Mouse (Mus musculus): ENCODE results near the gene Myh14. TPM values are rescaled to one million over a fixed set of nuclear protein-coding genes. Genes with fewer than 3 reads are reported as not detected.
A peak's percentile ranks its signal among the peaks of the same experiment; 100 is the strongest.

Gene Myh14
- polyA plus RNA-seq, 1 experiment from 2014 or later: 1.8 TPM

- Histone ChIP-seq H3K9me3 (ENCODE audit: control insufficient read depth, low read length) (no peaks in the 10 kb centered on the region; the same call in 1 of the 2 replicates), H3K27ac (ENCODE audit: low read depth, low read length) (no peak overlapping the region), H3K4me3 (ENCODE audit: low read length) (no peak overlapping the region), H3K9ac (ENCODE audit: low read depth, low read length) (no peak overlapping the region), H3K4me2 (replicated peaks; ENCODE audit: low read depth, low read length) (no peak overlapping the region), H3K4me1 (ENCODE audit: control insufficient read depth, insufficient read depth, low read length) (no peaks in the 10 kb centered on the region), H3K36me3 (ENCODE audit: control insufficient read depth, insufficient read depth, low read length) (no peaks in the 10 kb centered on the region), H3K27me3 (ENCODE audit: control insufficient read depth, insufficient read depth, low read length) (no peaks in the 10 kb centered on the region)
- WGBS: 46% methylated on average over 18 of the region's 18 CpGs
- ATAC-seq (ENCODE audit: low FRiP score, low TSS enrichment): no peak
Observed at GRCm38 (mm10) chr7:44623714-44624542, 46.7 kb downstream of the Myh14 start.

- no peaks in the 10 kb centered on the region for H3K4me1 ChIP-seq (ENCODE audit: control insufficient read depth, insufficient read depth, low read length)
- no peak overlapping the region for H3K4me3 ChIP-seq (ENCODE audit: low read length)
- ATAC-seq (ENCODE audit: low FRiP score, low TSS enrichment): no peak
- H3K9ac ChIP-seq (ENCODE audit: low read depth, low read length): no peak overlapping the region
- H3K4me2 ChIP-seq (replicated peaks; ENCODE audit: low read depth, low read length): no peak overlapping the region
- H3K9me3 ChIP-seq (ENCODE audit: control insufficient read depth, low read length): no peaks in the 10 kb centered on the region; the same call in 1 of the 2 replicates
- no peak overlapping the region for H3K27ac ChIP-seq (ENCODE audit: low read depth, low read length)
- H3K36me3 ChIP-seq (ENCODE audit: control insufficient read depth, insufficient read depth, low read length): no peaks in the 10 kb centered on the region
- peaks cover 21% of the 10 kb centered on the region for H3K27me3 ChIP-seq (ENCODE audit: control insufficient read depth, insufficient read depth, low read length)
- 73% methylated on average over 3 of the region's 3 CpGs for WGBS
Observed at GRCm38 (mm10) chr7:44617059-44617458, 53.6 kb downstream of the Myh14 start.

DNA sequence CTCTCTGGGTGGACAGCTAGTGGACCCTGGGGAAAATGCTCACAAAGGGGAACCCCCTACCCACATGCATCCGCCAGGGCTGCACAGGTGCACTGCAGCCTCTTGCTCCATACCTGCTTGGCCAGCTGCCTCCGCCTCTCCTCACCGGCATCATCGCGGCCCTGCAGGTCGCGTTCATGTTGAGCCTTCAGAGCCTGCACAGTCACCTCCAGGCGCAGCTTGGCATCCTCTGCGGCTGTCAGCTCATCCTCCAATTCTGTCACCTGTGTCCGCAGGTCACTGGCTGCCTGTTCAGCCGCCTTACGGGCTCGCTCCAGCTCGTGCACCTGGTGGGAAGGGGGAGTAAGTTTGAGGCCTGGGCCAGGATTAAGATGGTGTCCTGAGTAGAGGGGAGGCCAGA is 54.7 kb downstream of the Myh14 start:
- Histone ChIP-seq H3K9me3 (ENCODE audit: control insufficient read depth, low read length) (no peaks in the 10 kb centered on the region; the same call in 1 of the 2 replicates), H3K27ac (ENCODE audit: low read depth, low read length) (no peak overlapping the region), H3K4me2 (replicated peaks; ENCODE audit: low read depth, low read length) (no peak overlapping the region), H3K27me3 (ENCODE audit: control insufficient read depth, insufficient read depth, low read length) (peaks cover 21% of the 10 kb centered on the region), H3K9ac (ENCODE audit: low read depth, low read length) (no peak overlapping the region), H3K36me3 (ENCODE audit: control insufficient read depth, insufficient read depth, low read length) (no peaks in the 10 kb centered on the region), H3K4me3 (ENCODE audit: low read length) (no peak overlapping the region), H3K4me1 (ENCODE audit: control insufficient read depth, insufficient read depth, low read length) (no peaks in the 10 kb centered on the region)
- no peak for ATAC-seq (ENCODE audit: low FRiP score, low TSS enrichment)
- 73% methylated on average over 14 of the region's 14 CpGs for WGBS

DNA sequence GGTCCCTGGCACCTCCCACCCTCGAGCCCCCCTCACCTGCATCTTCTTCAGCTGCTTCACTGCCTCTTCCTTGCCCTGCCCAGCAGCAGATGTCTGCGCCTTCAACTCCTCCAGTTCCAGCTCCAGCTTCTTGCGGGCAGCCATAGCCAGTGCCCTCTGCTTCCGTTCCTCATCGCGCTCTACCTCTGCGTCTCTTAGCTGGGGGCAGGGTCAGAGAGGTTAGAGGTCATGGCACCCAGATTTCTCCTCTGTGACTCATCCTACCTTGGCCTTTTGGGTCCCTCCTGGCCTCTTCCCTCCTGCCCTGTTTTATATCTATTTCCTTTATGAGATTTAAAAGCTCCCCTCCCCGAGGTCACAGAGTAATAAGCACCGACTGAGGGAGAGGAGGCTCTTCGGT is 55.3 kb downstream of the Myh14 start:
- Histone ChIP-seq H3K9ac (ENCODE audit: low read depth, low read length) (no peak overlapping the region), H3K9me3 (ENCODE audit: control insufficient read depth, low read length) (no peaks in the 10 kb centered on the region; the same call in 1 of the 2 replicates), H3K4me1 (ENCODE audit: control insufficient read depth, insufficient read depth, low read length) (no peaks in the 10 kb centered on the region), H3K4me2 (replicated peaks; ENCODE audit: low read depth, low read length) (no peak overlapping the region), H3K27me3 (ENCODE audit: control insufficient read depth, insufficient read depth, low read length) (peaks cover 21% of the 10 kb centered on the region), H3K27ac (ENCODE audit: low read depth, low read length) (no peak overlapping the region), H3K4me3 (ENCODE audit: low read length) (no peak overlapping the region), H3K36me3 (ENCODE audit: control insufficient read depth, insufficient read depth, low read length) (no peaks in the 10 kb centered on the region)
- no peak for ATAC-seq (ENCODE audit: low FRiP score, low TSS enrichment)
- 6% methylated on average over 10 of the region's 10 CpGs for WGBS

- Histone ChIP-seq H3K27ac (ENCODE audit: low read depth, low read length) (no peak overlapping the region), H3K9ac (ENCODE audit: low read depth, low read length) (no peak overlapping the region), H3K4me2 (replicated peaks; ENCODE audit: low read depth, low read length) (peak overlapping the region; percentile 15; the same call in 1 of the 2 replicates), H3K36me3 (ENCODE audit: control insufficient read depth, insufficient read depth, low read length) (no peaks in the 10 kb centered on the region), H3K9me3 (ENCODE audit: control insufficient read depth, low read length) (no peaks in the 10 kb centered on the region; the same call in 1 of the 2 replicates), H3K4me1 (ENCODE audit: control insufficient read depth, insufficient read depth, low read length) (no peaks in the 10 kb centered on the region), H3K27me3 (ENCODE audit: control insufficient read depth, insufficient read depth, low read length) (peaks cover 23% of the 10 kb centered on the region), H3K4me3 (ENCODE audit: low read length) (no peak overlapping the region)
- WGBS: 7% methylated on average over 20 of the region's 20 CpGs
- no peak for ATAC-seq (ENCODE audit: low FRiP score, low TSS enrichment)
Observed at GRCm38 (mm10) chr7:44614041-44614688, 56.5 kb downstream of the Myh14 start.

DNA sequence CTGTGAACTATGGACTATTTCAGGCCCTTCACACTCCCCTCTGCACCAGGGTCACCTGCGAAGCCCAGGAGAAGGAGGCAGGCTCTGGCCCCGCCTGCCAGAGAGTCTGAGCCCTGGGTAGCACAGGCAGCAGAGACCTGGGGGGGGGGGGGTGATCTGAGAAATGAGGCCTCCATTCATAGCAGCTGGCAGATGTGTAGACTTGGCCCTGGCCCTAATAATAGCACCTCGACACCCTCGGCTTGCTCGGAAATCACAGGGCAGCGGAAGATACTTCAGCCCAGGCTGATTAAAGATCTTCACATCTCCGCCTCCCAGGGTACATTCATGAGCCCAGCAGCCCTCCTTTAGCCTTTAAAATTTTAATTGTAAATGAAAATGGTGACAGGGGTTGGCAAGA is 58.5 kb downstream of the Myh14 start:
- H3K9me3 ChIP-seq (ENCODE audit: control insufficient read depth, low read length): no peaks in the 10 kb centered on the region
- H3K4me3 ChIP-seq (ENCODE audit: low read length): no peak overlapping the region
- 78% methylated on average over 7 of the region's 7 CpGs for WGBS
- H3K9ac ChIP-seq (ENCODE audit: low read depth, low read length): no peak overlapping the region
- H3K4me2 ChIP-seq (replicated peaks; ENCODE audit: low read depth, low read length): no peak overlapping the region
- no peak overlapping the region for H3K27ac ChIP-seq (ENCODE audit: low read depth, low read length)
- H3K36me3 ChIP-seq (ENCODE audit: control insufficient read depth, insufficient read depth, low read length): no peaks in the 10 kb centered on the region
- ATAC-seq (ENCODE audit: low FRiP score, low TSS enrichment): no peak
- H3K27me3 ChIP-seq (ENCODE audit: control insufficient read depth, insufficient read depth, low read length): peaks cover 26% of the 10 kb centered on the region
- no peaks in the 10 kb centered on the region for H3K4me1 ChIP-seq (ENCODE audit: control insufficient read depth, insufficient read depth, low read length)

GRCm38 (mm10) chr7:44606171-44606901 is 64.3 kb downstream of the Myh14 start:
- WGBS: 6% methylated on average over 29 of the region's 29 CpGs
- Histone ChIP-seq H3K4me3 (ENCODE audit: low read length) (no peak overlapping the region), H3K36me3 (ENCODE audit: control insufficient read depth, insufficient read depth, low read length) (no peaks in the 10 kb centered on the region), H3K4me2 (replicated peaks; ENCODE audit: low read depth, low read length) (peak overlapping the region; percentile 17), H3K9me3 (ENCODE audit: control insufficient read depth, low read length) (no peaks in the 10 kb centered on the region), H3K27me3 (ENCODE audit: control insufficient read depth, insufficient read depth, low read length) (peaks cover 62% of the 10 kb centered on the region), H3K9ac (ENCODE audit: low read depth, low read length) (no peak overlapping the region), H3K4me1 (ENCODE audit: control insufficient read depth, insufficient read depth, low read length) (no peaks in the 10 kb centered on the region), H3K27ac (ENCODE audit: low read depth, low read length) (no peak overlapping the region)
- ATAC-seq (ENCODE audit: low FRiP score, low TSS enrichment): no peak

- Histone ChIP-seq H3K4me2 (replicated peaks; ENCODE audit: low read depth, low read length) (no peak overlapping the region), H3K27me3 (ENCODE audit: control insufficient read depth, insufficient read depth, low read length) (peaks cover 70% of the 10 kb centered on the region), H3K4me1 (ENCODE audit: control insufficient read depth, insufficient read depth, low read length) (no peaks in the 10 kb centered on the region), H3K27ac (ENCODE audit: low read depth, low read length) (no peak overlapping the region), H3K4me3 (ENCODE audit: low read length) (no peak overlapping the region), H3K36me3 (ENCODE audit: control insufficient read depth, insufficient read depth, low read length) (no peaks in the 10 kb centered on the region), H3K9ac (ENCODE audit: low read depth, low read length) (no peak overlapping the region), H3K9me3 (ENCODE audit: control insufficient read depth, low read length) (no peaks in the 10 kb centered on the region)
- 35% methylated on average over 7 of the region's 7 CpGs for WGBS
- no peak for ATAC-seq (ENCODE audit: low FRiP score, low TSS enrichment)
Observed at GRCm38 (mm10) chr7:44605436-44605835, 65.2 kb downstream of the Myh14 start.
